Mouse (Mus musculus): ENCODE data around the gene Dnmt1. TPM values are rescaled to one million over a fixed set of nuclear protein-coding genes. Genes with fewer than 3 reads are reported as not detected.

Dnmt1 gene
- polyA plus RNA-seq, 1 experiment from 2014 or later = 85.1 TPM

- 81% methylated on average over 8 of the region's 8 CpGs for WGBS
These were observed 37.4 kb upstream of the Dnmt1 start for GRCm38 (mm10) chr9:20997065-20997464.

GRCm38 (mm10) chr9:20995069-20995468 is 35.4 kb upstream of the Dnmt1 start:
- no peak overlapping the region for H3K9ac ChIP-seq (ENCODE audit: low read depth, low read length)

More at GRCm38 (mm10) chr9:20997065-20997464, 37.4 kb upstream of the Dnmt1 start:
- Histone ChIP-seq H3K9ac (ENCODE audit: low read depth, low read length) (no peak overlapping the region), H3K4me3 (ENCODE audit: low read depth, low read length) (no peak overlapping the region), H3K4me1 (replicated peaks; ENCODE audit: control insufficient read depth, insufficient read depth, low read length) (no peaks in the 10 kb centered on the region), H3K27ac (ENCODE audit: low read depth, low read length) (no peak overlapping the region), H3K36me3 (ENCODE audit: control insufficient read depth, insufficient read depth, low read length) (no peaks in the 10 kb centered on the region), H3K4me2 (no peak overlapping the region), H3K27me3 (replicated peaks; ENCODE audit: control insufficient read depth, insufficient read depth, low read length) (no peaks in the 10 kb centered on the region), H3K9me3 (ENCODE audit: control insufficient read depth, low read length) (no peaks in the 10 kb centered on the region)
- no peak for DNase-seq (ENCODE audit: low spot score)
- no peak for ATAC-seq (replicated peaks; ENCODE audit: low FRiP score)

GRCm38 (mm10) chr9:20993165-20993898 is 33.6 kb upstream of the Dnmt1 start:
- no peaks in the 10 kb centered on the region; the same call in 1 of the 2 replicates for H3K4me1 ChIP-seq (replicated peaks; ENCODE audit: control insufficient read depth, insufficient read depth, low read length)
- no peaks in the 10 kb centered on the region for H3K9me3 ChIP-seq (ENCODE audit: control insufficient read depth, low read length)
- H3K27ac ChIP-seq (ENCODE audit: low read depth, low read length) = no peak overlapping the region
- H3K9ac ChIP-seq (ENCODE audit: low read depth, low read length) = no peak overlapping the region
- no peaks in the 10 kb centered on the region for H3K27me3 ChIP-seq (replicated peaks; ENCODE audit: control insufficient read depth, insufficient read depth, low read length)
- ATAC-seq (replicated peaks; ENCODE audit: low FRiP score) = no peak
- H3K4me2 ChIP-seq = no peak overlapping the region
- no peak for DNase-seq (ENCODE audit: low spot score)
- H3K36me3 ChIP-seq (ENCODE audit: control insufficient read depth, insufficient read depth, low read length) = no peaks in the 10 kb centered on the region
- WGBS = 61% methylated on average over 5 of the region's 5 CpGs
- H3K4me3 ChIP-seq (ENCODE audit: low read depth, low read length) = no peak overlapping the region

More at GRCm38 (mm10) chr9:20995069-20995468, 35.4 kb upstream of the Dnmt1 start:
- DNase-seq (ENCODE audit: low spot score) (no peak), ATAC-seq (replicated peaks; ENCODE audit: low FRiP score) (no peak)
- Histone ChIP-seq H3K9me3 (ENCODE audit: control insufficient read depth, low read length) (no peaks in the 10 kb centered on the region), H3K4me3 (ENCODE audit: low read depth, low read length) (no peak overlapping the region), H3K4me2 (no peak overlapping the region), H3K27me3 (replicated peaks; ENCODE audit: control insufficient read depth, insufficient read depth, low read length) (no peaks in the 10 kb centered on the region), H3K27ac (ENCODE audit: low read depth, low read length) (no peak overlapping the region), H3K36me3 (ENCODE audit: control insufficient read depth, insufficient read depth, low read length) (no peaks in the 10 kb centered on the region), H3K4me1 (replicated peaks; ENCODE audit: control insufficient read depth, insufficient read depth, low read length) (no peaks in the 10 kb centered on the region; the same call in 1 of the 2 replicates)
- 77% methylated on average over 3 of the region's 3 CpGs for WGBS

GRCm38 (mm10) chr9:20991587-20991986 is 31.9 kb upstream of the Dnmt1 start:
- Histone ChIP-seq H3K4me3 (ENCODE audit: low read depth, low read length) (no peak overlapping the region), H3K9ac (ENCODE audit: low read depth, low read length) (no peak overlapping the region), H3K4me1 (replicated peaks; ENCODE audit: control insufficient read depth, insufficient read depth, low read length) (no peaks in the 10 kb centered on the region; the same call in none of the 2 replicates), H3K36me3 (ENCODE audit: control insufficient read depth, insufficient read depth, low read length) (no peaks in the 10 kb centered on the region), H3K27me3 (replicated peaks; ENCODE audit: control insufficient read depth, insufficient read depth, low read length) (no peaks in the 10 kb centered on the region), H3K9me3 (ENCODE audit: control insufficient read depth, low read length) (no peaks in the 10 kb centered on the region), H3K27ac (ENCODE audit: low read depth, low read length) (no peak overlapping the region), H3K4me2 (no peak overlapping the region)
- DNase-seq (ENCODE audit: low spot score) (no peak), ATAC-seq (replicated peaks; ENCODE audit: low FRiP score) (no peak)
- 79% methylated on average over 4 of the region's 4 CpGs for WGBS

GRCm38 (mm10) chr9:20990861-20991260 is 31.2 kb upstream of the Dnmt1 start:
- WGBS = 15% methylated on average over 10 of the region's 10 CpGs
- ATAC-seq (replicated peaks; ENCODE audit: low FRiP score) = no peak
- 0 out of 2 replicates have a peak overlapping the region, but pooled peaks have one; percentile 0 for H3K4me3 ChIP-seq (ENCODE audit: low read depth, low read length)

GRCm38 (mm10) chr9:20987953-20988352 is 28.3 kb upstream of the Dnmt1 start:
- no peak overlapping the region for H3K9ac ChIP-seq (ENCODE audit: low read depth, low read length)
- WGBS = 24% methylated on average over 7 of the region's 7 CpGs
- H3K27me3 ChIP-seq (replicated peaks; ENCODE audit: control insufficient read depth, insufficient read depth, low read length) = no peaks in the 10 kb centered on the region
- H3K27ac ChIP-seq (ENCODE audit: low read depth, low read length) = no peak overlapping the region
- no peaks in the 10 kb centered on the region; the same call in 1 of the 2 replicates for H3K9me3 ChIP-seq (ENCODE audit: control insufficient read depth, low read length)
- no peak for DNase-seq (ENCODE audit: low spot score)
- no peak overlapping the region for H3K4me3 ChIP-seq (ENCODE audit: low read depth, low read length)
- no peak for ATAC-seq (replicated peaks; ENCODE audit: low FRiP score)
- no peaks in the 10 kb centered on the region for H3K36me3 ChIP-seq (ENCODE audit: control insufficient read depth, insufficient read depth, low read length)
- peaks cover 6% of the 10 kb centered on the region for H3K4me1 ChIP-seq (replicated peaks; ENCODE audit: control insufficient read depth, insufficient read depth, low read length)
- no peak overlapping the region for H3K4me2 ChIP-seq

More at GRCm38 (mm10) chr9:20990861-20991260, 31.2 kb upstream of the Dnmt1 start:
- Histone ChIP-seq H3K9me3 (ENCODE audit: control insufficient read depth, low read length) (no peaks in the 10 kb centered on the region; the same call in 1 of the 2 replicates), H3K27me3 (replicated peaks; ENCODE audit: control insufficient read depth, insufficient read depth, low read length) (no peaks in the 10 kb centered on the region), H3K9ac (ENCODE audit: low read depth, low read length) (no peak overlapping the region), H3K4me1 (replicated peaks; ENCODE audit: control insufficient read depth, insufficient read depth, low read length) (no peaks in the 10 kb centered on the region; the same call in none of the 2 replicates), H3K27ac (ENCODE audit: low read depth, low read length) (no peak overlapping the region), H3K36me3 (ENCODE audit: control insufficient read depth, insufficient read depth, low read length) (no peaks in the 10 kb centered on the region), H3K4me2 (peak overlapping the region; percentile 42; the same call in 1 of the 2 replicates)
- no peak for DNase-seq (ENCODE audit: low spot score)

- Histone ChIP-seq H3K4me1 (replicated peaks; ENCODE audit: control insufficient read depth, insufficient read depth, low read length) (peaks cover 6% of the 10 kb centered on the region), H3K9ac (ENCODE audit: low read depth, low read length) (no peak overlapping the region), H3K27me3 (replicated peaks; ENCODE audit: control insufficient read depth, insufficient read depth, low read length) (no peaks in the 10 kb centered on the region), H3K4me3 (ENCODE audit: low read depth, low read length) (no peak overlapping the region), H3K4me2 (no peak overlapping the region), H3K9me3 (ENCODE audit: control insufficient read depth, low read length) (no peaks in the 10 kb centered on the region; the same call in 1 of the 2 replicates), H3K36me3 (ENCODE audit: control insufficient read depth, insufficient read depth, low read length) (no peaks in the 10 kb centered on the region), H3K27ac (ENCODE audit: low read depth, low read length) (no peak overlapping the region)
- WGBS = 63% methylated on average over 15 of the region's 15 CpGs
- no peak for DNase-seq (ENCODE audit: low spot score)
- no peak for ATAC-seq (replicated peaks; ENCODE audit: low FRiP score)
These were observed 27.4 kb upstream of the Dnmt1 start for GRCm38 (mm10) chr9:20986952-20987686.

- DNase-seq (ENCODE audit: low spot score) (no peak), ATAC-seq (replicated peaks; ENCODE audit: low FRiP score) (no peak)
- Histone ChIP-seq H3K9ac (ENCODE audit: low read depth, low read length) (no peak overlapping the region; the same call in 1 of the 2 replicates), H3K27ac (ENCODE audit: low read depth, low read length) (no peak overlapping the region), H3K4me3 (ENCODE audit: low read depth, low read length) (no peak overlapping the region), H3K9me3 (ENCODE audit: control insufficient read depth, low read length) (no peaks in the 10 kb centered on the region; the same call in 1 of the 2 replicates), H3K27me3 (replicated peaks; ENCODE audit: control insufficient read depth, insufficient read depth, low read length) (no peaks in the 10 kb centered on the region), H3K4me2 (no peak overlapping the region), H3K36me3 (ENCODE audit: control insufficient read depth, insufficient read depth, low read length) (no peaks in the 10 kb centered on the region), H3K4me1 (replicated peaks; ENCODE audit: control insufficient read depth, insufficient read depth, low read length) (peaks cover 8% of the 10 kb centered on the region)
- 29% methylated on average over 5 of the region's 5 CpGs for WGBS
These were observed 23.5 kb upstream of the Dnmt1 start for GRCm38 (mm10) chr9:20983169-20983568.

Measured in liver, embryonic 11.5 days (tissue).